Mouse (Mus musculus): ENCODE data around the gene Arhgdig. TPM values are rescaled to one million over a fixed set of nuclear protein-coding genes. Genes with fewer than 3 reads are reported as not detected.
"Not testable (repeated sequence)": the region's sequence is repeated elsewhere in the genome, so short reads cannot be mapped to it uniquely, and the experiment has no call there.

Arhgdig gene
- total RNA-seq, 2 experiments from 2014 or later: 103 to 107 TPM

- no peak for DNase-seq (ENCODE audit: low spot score in 2 of 2)
- intact Hi-C loops (cut with DNase I): no loop called here
Measured at GRCm38 (mm10) chr17:26212681-26213080, 5.1 kb upstream of the Arhgdig start.

DNA sequence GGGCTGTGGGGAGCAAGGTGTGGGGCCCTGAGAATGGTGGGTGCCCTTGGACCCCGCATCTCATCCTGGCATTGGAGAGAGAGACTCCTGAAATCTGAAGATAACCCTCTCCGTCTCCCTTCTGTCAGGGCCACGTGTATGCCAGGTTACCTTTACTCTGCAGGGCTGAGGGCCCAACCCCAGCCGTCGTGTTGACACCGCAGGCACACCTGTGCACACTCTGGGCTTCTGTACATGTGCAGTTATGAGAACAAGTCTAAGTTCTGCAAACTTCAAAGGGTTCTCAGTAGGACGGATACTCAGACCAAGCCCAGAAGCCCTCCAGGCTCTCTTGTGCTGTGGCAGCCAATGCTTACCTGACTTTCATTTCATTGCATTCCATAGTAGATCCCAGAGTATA lies 4.7 kb upstream of the Arhgdig start:
- intact Hi-C loops (cut with DNase I): no loop called here
- DNase-seq (ENCODE audit: low spot score in 2 of 2): no peak

GRCm38 (mm10) chr17:26206392-26206791 lies 1.2 kb downstream of the Arhgdig start:
- no peak for DNase-seq (ENCODE audit: low spot score in 2 of 2)
- intact Hi-C loops (cut with DNase I): no loop called here

- intact Hi-C loops (cut with DNase I): loop anchor here (5.0 kb wide), 1 partner anchor 38 kb away; the partner anchor contains the start of gene Fam234a
- DNase-seq (ENCODE audit: low spot score in 2 of 2): no peak
Measured at GRCm38 (mm10) chr17:26204766-26205165, 2.8 kb downstream of the Arhgdig start.

DNA sequence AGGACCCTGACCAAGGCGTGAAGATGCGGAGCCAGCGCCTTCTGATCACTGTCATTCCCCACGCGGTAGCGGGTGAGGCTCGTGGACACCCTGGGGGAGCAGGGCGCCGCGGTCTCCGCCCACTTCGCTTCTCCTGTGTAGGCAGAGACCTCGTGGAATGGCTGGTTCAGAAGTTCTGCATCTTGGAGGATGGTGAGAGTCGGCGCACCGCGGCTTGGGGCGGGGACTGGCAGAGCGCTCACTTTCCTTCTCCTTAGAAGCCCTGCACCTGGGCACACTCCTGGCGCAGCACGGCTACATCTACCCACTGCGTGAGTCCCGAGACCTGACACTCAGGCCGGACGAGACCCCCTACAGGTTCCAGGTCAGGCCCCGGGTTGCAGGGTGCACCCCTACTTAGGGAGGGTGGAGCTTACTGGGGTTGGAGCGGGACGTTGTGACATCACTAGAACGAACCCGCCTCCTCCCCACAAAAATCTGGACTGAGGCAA lies 4.2 kb downstream of the Arhgdig start:
- intact Hi-C loops (cut with DNase I): loop anchor here (5.0 kb wide), 1 partner anchor 39 kb away; the partner anchor contains the start of gene Fam234a
- DNase-seq (ENCODE audit: low spot score in 2 of 2): peak; percentile 68 to 82

DNA sequence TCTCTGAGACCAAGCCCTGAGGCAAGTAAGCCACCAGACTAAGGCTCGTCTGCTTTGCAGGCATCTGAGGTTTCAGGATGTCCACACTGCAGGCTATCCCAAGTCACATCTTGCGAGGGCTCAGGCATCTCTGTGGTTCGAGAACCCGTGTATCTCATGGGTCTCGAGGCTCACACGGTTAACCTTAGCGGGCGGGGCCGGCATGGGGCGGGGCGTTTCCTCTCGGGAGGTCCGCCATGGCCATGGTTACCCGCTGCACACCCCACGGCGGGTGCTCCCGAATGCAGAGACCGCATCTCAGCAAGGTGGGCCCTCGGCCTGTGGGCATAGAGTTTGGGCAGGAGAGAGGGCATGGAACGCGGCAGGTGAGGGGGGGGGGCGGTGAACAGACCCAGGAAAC lies 4.8 kb downstream of the Arhgdig start, which contains the start of gene Rgs11:
Gene Rgs11, plus strand, starts transcription at position 215 of the 400 bp plus-strand sequence.
- peak; percentile 31 to 56 for DNase-seq (ENCODE audit: low spot score in 2 of 2)
- intact Hi-C loops (cut with DNase I): loop anchor here (5.0 kb wide), 1 partner anchor 40 kb away; the partner anchor contains the start of gene Fam234a

DNA sequence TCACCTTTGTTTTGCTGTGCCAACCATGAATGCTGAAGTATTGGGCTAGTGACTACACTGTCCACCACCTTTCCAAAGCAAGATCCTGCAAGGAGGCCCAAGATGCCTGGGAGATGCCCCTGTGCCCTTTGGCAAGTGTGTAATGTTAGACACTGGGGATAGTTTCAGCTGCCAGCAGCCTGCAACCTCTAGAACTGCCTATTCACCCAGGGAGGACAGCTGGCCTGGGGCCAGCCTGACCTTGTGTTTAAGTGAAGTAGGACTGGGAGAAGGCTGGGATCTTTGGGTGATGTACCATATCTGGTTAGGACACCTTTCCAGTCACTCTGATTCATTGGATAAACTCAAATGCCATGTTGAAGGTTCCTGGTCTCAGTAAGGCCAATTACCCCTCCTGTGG lies 5.6 kb downstream of the Arhgdig start:
- DNase-seq (ENCODE audit: low spot score in 2 of 2): no peak
- intact Hi-C loops (cut with DNase I): loop anchor here (5.0 kb wide), 1 partner anchor 40 kb away; the partner anchor contains the start of gene Fam234a

DNA sequence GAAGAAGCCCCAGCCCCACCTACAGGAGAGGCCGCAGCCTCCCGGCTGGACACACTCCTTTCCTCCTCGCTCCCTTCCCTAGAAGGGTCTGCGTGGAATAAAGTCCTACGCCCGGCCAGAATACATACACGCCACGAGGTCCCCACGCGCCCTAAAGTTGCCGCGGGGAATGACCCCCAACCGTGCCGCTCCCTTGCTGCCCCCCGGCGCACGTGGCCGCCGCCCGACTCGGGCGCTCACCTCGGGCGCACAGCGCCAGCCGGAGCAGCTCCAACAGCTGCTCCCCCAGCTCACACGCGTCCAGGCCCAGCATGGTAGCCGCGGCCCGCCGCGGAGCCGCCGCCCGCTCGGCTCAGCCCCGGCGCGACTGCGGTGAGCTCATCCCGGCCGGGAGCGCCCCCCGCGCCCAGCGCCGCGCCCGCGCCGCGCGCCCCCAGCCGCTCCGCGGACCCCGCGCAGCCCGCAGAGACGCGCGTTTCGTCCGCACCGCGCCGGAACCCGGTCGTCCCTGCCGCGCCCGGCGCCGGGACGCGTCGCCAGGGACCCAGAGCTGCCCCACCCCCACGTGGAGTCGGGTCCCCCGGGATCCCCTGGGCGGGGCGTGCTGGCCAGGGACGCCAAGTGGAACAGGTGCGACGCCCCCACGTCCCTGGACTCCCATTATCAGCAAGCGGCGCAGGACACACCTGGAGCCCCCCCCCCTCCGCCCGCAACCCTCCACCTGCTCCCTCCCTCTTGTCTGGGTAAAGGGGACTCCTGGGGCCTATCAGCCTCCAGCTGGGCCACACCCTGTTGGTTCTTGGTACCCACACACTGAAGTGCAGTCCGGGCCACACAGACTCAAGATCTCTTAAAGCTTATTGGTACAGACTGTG lies 6.5 kb downstream of the Arhgdig start:
- peak; percentile 29 to 42 for DNase-seq (ENCODE audit: low spot score in 2 of 2)
- intact Hi-C loops (cut with DNase I): loop anchor here (5.0 kb wide), 1 partner anchor 41 kb away; the partner anchor contains the start of gene Fam234a

- DNase-seq (ENCODE audit: low spot score in 2 of 2): no peak
- intact Hi-C loops (cut with DNase I): no loop called here
Measured at GRCm38 (mm10) chr17:26198892-26199291, 8.7 kb downstream of the Arhgdig start, which contains the start of gene Pdia2. Gene Pdia2 (minus strand): TSS chr17:26199087.

DNA sequence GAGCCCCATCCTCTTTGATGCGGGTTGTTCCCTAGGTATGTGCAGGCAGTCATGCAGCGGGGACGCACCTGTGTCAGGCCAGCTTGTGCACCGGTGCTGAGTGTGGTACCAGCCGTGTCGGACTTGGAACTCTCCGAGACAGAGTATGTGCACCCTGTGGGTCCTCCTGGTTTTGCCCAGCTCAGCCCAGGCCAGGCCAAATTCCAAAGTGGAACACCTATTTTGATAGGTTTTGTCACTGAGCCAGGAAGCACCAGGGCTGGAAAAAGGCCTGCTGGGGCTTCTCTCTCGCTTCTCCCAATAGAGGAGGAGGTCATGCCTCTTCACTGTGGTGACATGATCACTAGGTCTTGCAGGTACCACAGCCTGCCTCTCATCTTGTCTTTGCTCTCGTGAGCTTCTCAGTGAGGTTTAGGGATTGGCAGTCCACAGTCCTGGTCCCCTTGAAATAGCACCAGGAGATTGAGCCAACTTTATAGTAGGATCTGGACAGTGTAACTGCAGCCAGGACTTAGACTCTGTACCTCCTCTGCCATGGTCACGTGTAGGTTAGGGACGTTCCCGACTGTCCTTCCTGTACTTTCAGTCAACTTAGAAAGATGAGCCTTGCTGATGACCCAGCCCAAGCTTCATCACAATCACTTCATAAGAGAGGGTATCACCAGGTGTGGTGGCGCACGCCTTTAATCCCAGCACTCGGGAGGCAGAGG lies 14.9 kb downstream of the Arhgdig start:
- intact Hi-C loops (cut with DNase I): no loop called here
- no peak for DNase-seq (ENCODE audit: low spot score in 2 of 2)

GRCm38 (mm10) chr17:26191486-26191885 lies 16.1 kb downstream of the Arhgdig start:
- intact Hi-C loops (cut with DNase I); DNase-seq (ENCODE audit: low spot score in 2 of 2): not testable (repeated sequence)

- intact Hi-C loops (cut with DNase I): no loop called here
- DNase-seq (ENCODE audit: low spot score in 2 of 2): no peak
Measured at GRCm38 (mm10) chr17:26188091-26188805, 19.3 kb downstream of the Arhgdig start.

DNA sequence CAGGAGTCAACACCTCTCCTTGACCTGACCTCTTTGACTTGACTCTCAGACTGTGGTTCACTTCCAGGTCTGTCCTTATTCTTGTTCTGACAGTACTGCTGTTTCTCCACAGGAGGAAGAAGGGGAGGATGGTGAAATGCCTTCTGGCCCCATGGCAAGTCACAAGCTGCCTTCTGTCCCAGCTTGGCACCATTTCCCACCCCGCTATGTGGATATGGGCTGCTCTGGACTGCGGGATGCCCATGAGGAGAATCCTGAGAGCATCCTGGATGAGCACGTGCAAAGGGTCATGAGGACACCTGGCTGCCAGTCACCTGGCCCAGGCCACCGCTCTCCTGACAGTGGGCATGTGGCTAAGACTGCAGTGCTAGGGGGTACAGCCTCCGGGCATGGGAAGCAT lies 20.0 kb downstream of the Arhgdig start:
- intact Hi-C loops (cut with DNase I): no loop called here
- no peak for DNase-seq (ENCODE audit: low spot score in 2 of 2)

GRCm38 (mm10) chr17:26181179-26181578 lies 26.4 kb downstream of the Arhgdig start:
- DNase-seq (ENCODE audit: low spot score in 2 of 2): peak in 1 of 2 experiments; percentile 58
- intact Hi-C loops (cut with DNase I): no loop called here

GRCm38 (mm10) chr17:26178611-26179010 lies 29.0 kb downstream of the Arhgdig start:
- no peak for DNase-seq (ENCODE audit: low spot score in 2 of 2)
- intact Hi-C loops (cut with DNase I): no loop called here

- intact Hi-C loops (cut with DNase I): not testable (repeated sequence)
Measured at GRCm38 (mm10) chr17:26175248-26175647, 32.3 kb downstream of the Arhgdig start.

DNA sequence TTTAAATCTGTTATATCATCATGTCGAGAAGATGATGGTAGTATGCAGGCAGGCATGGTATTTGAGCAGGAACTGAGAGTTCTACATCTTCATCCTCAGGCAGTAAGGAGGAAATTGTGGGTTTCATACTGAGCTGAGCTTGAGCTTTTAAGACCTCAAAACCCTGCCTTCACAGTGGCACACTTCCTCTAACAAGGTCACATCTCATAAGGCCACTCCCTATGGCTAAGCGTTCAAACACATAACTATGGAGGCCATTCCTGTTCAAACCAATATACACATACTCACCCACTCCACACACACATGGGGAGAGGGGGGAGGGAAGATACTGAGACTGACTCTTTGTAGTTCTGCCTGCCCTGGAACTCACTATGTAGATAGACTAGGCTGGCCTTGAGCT lies 39.5 kb downstream of the Arhgdig start:
- intact Hi-C loops (cut with DNase I): no loop called here

More at GRCm38 (mm10) chr17:26175248-26175647, 32.3 kb downstream of the Arhgdig start:
- DNase-seq (ENCODE audit: low spot score in 2 of 2): not testable (repeated sequence)

GRCm38 (mm10) chr17:26162736-26163135 lies 44.9 kb downstream of the Arhgdig start:
- intact Hi-C loops (cut with DNase I): no loop called here
- no peak for DNase-seq (ENCODE audit: low spot score in 2 of 2)

More for the DNA sequence above, 39.5 kb downstream of the Arhgdig start:
- DNase-seq (ENCODE audit: low spot score in 2 of 2): no peak

DNA sequence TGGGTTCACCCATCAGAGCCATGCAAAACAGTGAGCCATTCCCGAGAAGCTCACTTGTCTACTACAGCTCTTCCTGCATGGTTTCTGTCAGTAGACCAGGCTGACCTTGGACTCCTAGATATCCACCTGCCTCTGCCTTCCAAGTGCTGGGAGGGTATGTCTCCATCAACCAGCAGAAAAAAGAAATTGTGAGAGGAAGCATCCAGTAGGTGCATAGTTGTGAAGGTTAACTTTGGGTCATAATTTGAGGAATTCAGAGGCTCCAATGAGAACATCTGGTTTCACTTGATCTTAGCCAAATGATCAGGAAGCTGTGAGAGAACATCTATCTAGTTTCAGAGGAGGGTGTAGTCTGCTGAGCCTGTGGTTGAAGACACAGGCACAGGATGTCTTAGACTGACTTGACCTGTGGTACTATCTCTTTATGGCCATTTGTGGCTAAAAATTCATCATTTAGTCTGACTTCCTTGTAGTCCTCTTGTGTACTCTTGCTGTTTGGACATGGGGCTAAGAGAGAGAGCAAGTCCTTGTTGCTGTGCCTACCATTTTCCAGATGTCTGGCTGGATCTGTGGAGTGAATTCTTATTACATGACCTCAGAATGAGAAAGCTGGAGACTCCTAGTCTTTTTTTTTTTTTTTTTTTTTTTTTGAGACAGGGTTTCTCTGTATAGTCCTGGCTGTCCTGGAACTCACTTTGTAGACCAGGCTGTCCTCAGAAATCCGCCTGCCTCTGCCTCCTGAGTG lies 55.5 kb downstream of the Arhgdig start:
- no peak for DNase-seq (ENCODE audit: low spot score in 2 of 2)
- intact Hi-C loops (cut with DNase I): no loop called here
